Mouse (Mus musculus): Measurements from ENCODE around the gene Bzw2. TPM values are rescaled to one million over a fixed set of nuclear protein-coding genes. Genes with fewer than 3 reads are reported as not detected.
"Not testable (repeated sequence)": the region's sequence is repeated elsewhere in the genome, so short reads cannot be mapped to it uniquely, and the experiment has no call there.

Gene Bzw2
- polyA plus RNA-seq (2015; fragmentation: Nextera tagmentation; extraction: Ambion mirVana), result 157 and 163 TPM in 2 replicates

DNA sequence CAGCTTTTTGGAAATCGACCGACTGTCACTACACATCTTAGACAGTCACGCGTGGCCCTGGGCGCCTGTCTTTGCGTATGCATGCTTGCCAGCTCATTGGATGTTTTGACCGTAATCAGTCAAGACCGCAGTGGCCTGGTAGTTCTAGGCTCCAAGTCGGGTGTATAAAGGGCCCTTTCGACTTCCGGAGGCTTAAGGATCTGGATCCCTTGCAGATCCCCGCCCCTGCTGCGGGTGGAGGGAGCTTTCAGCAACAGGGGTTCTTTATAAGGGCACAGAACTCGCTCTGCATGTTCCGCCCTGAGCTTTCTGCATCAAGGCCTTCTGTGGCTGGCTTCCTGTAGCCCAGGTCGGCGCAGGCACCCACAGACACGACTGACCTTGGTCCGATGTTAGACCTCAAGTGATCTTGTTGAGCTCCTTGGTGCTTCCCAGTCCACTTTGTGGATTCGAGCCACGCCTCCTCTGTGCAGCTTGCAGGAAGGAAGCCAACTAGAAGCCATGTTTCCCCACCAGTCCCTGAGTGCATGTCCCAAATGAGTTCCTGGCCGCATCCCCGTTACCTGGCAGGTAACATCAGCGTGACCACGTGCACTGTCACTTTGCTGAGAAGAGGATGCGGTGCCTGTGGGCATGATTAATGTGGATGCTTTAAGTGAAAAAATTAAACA is at the start of gene Bzw2:
Bzw2 (minus strand) TSS at position 443 of the 671 bp plus-strand sequence.
- 1% methylated on average over 26 of the region's 26 CpGs for WGBS
- H3K9me3 ChIP-seq (replicated peaks; ENCODE audit: low read length), result no peaks in the 10 kb centered on the region
- no peak for TF ChIP-seq CTCF (IDR thresholded peaks at IDR 0.05; ENCODE audit: low read depth)
- peak within 1 kb of the TSS; percentile 91 for H3K4me2 ChIP-seq (ENCODE audit: low read length)
- peak within 1 kb of the TSS; percentile 86 for H3K4me3 ChIP-seq (replicated peaks; ENCODE audit: low read depth, low read length)
- ATAC-seq (replicated peaks; ENCODE audit: low FRiP score, low read depth) (peak; percentile 27), DNase-seq (ENCODE audit: low spot score) (peak; percentile 87)
- H3K27me3 ChIP-seq (ENCODE audit: insufficient read depth, low read length), result no peaks in the 10 kb centered on the region
- H3K4me1 ChIP-seq (replicated peaks; ENCODE audit: insufficient read depth, low read length), result peaks cover 8% of the 10 kb centered on the region; the same call in 1 of the 2 replicates
- H3K27ac ChIP-seq, result peak within 1 kb of the TSS; percentile 93
- H3K36me3 ChIP-seq (ENCODE audit: insufficient read depth, low read length), result no peaks in the 10 kb centered on the region
- peak within 1 kb of the TSS; percentile 81 for H3K9ac ChIP-seq (ENCODE audit: low read depth, low read length)

- no peaks in the 10 kb centered on the region for H3K27me3 ChIP-seq (ENCODE audit: insufficient read depth, low read length)
- TF ChIP-seq CTCF (IDR thresholded peaks at IDR 0.05; ENCODE audit: low read depth), result no peak
- H3K9ac ChIP-seq (ENCODE audit: low read depth, low read length), result no peak overlapping the region
- 41% methylated on average over 9 of the region's 9 CpGs for WGBS
- no peaks in the 10 kb centered on the region for H3K9me3 ChIP-seq (replicated peaks; ENCODE audit: low read length)
- no peak overlapping the region for H3K4me3 ChIP-seq (replicated peaks; ENCODE audit: low read depth, low read length)
- peak overlapping the region; percentile 6; the same call in 1 of the 2 replicates for H3K4me2 ChIP-seq (ENCODE audit: low read length)
- peak; percentile 88 for ATAC-seq (replicated peaks; ENCODE audit: low FRiP score, low read depth)
- no peak overlapping the region for H3K27ac ChIP-seq
- 0 out of 2 replicates have a peak, but pooled peaks cover 4% of the 10 kb centered on the region for H3K4me1 ChIP-seq (replicated peaks; ENCODE audit: insufficient read depth, low read length)
- H3K36me3 ChIP-seq (ENCODE audit: insufficient read depth, low read length), result no peaks in the 10 kb centered on the region
- peak; percentile 85 for DNase-seq (ENCODE audit: low spot score)
Observed at GRCm38 (mm10) chr12:36207072-36207799, 49.4 kb upstream of the Bzw2 start.

DNA sequence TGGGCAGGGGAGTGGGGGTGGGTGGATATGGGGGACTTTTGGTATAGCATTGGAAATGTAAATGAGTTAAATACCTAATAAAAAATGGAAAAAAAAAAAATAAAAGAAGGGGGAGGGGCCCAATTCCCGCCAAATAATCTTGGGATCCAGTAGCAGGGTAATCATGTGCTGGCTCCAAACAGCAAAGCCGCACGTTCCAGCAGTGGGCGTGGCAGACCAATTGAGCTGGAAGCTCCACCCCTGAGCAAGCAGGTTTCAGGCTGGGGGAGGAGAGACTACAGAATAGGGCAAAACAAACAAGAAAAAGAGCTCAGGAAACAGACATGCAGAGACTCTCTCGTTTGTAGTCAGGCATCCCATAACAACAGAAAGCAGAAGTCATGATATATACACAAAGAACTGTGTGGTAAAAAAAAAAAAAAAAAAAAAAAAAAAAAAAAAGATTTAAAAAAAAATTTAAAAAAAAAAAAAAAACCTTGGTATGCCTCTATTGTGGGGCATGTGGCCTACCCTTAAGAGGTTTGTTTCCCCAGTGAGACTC is 47.8 kb upstream of the Bzw2 start:
- not testable (repeated sequence) for H3K9ac ChIP-seq (ENCODE audit: low read depth, low read length); H3K4me1 ChIP-seq (replicated peaks; ENCODE audit: insufficient read depth, low read length); H3K36me3 ChIP-seq (ENCODE audit: insufficient read depth, low read length); H3K4me3 ChIP-seq (replicated peaks; ENCODE audit: low read depth, low read length); H3K9me3 ChIP-seq (replicated peaks; ENCODE audit: low read length); ATAC-seq (replicated peaks; ENCODE audit: low FRiP score, low read depth); H3K27me3 ChIP-seq (ENCODE audit: insufficient read depth, low read length); DNase-seq (ENCODE audit: low spot score); H3K27ac ChIP-seq; H3K4me2 ChIP-seq (ENCODE audit: low read length)
- WGBS, result 60% methylated on average over 5 of the region's 5 CpGs

DNA sequence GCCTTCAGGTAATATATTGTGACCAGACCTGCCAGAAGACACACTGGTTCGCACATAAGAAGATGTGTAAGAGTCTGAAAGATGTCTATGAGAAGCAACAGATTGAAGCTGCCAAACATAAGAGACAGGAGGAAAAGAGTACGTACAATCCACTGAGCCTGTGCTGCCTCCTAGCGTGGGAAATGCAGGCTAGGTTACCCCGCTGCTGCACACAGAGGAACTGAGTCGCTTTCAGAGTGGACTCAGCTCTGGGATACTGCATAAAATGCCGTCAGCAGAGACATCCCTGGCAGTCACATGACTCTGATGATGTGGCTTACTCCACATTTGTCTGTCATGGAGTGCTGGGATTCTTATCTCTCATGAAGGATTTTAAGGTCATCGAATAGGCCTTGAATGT is 37.1 kb upstream of the Bzw2 start:
- Histone ChIP-seq H3K27me3 (ENCODE audit: insufficient read depth, low read length) (no peaks in the 10 kb centered on the region), H3K4me3 (replicated peaks; ENCODE audit: low read depth, low read length) (no peak overlapping the region), H3K9ac (ENCODE audit: low read depth, low read length) (no peak overlapping the region), H3K4me2 (ENCODE audit: low read length) (no peak overlapping the region), H3K4me1 (replicated peaks; ENCODE audit: insufficient read depth, low read length) (no peaks in the 10 kb centered on the region), H3K9me3 (replicated peaks; ENCODE audit: low read length) (peaks cover 13% of the 10 kb centered on the region), H3K36me3 (ENCODE audit: insufficient read depth, low read length) (peaks cover 50% of the 10 kb centered on the region), H3K27ac (no peak overlapping the region)
- TF ChIP-seq CTCF (IDR thresholded peaks at IDR 0.05; ENCODE audit: low read depth), result no peak
- WGBS, result 93% methylated on average over 7 of the region's 7 CpGs
- no peak for ATAC-seq (replicated peaks; ENCODE audit: low FRiP score, low read depth)
- no peak for DNase-seq (ENCODE audit: low spot score)

- Histone ChIP-seq H3K9ac (ENCODE audit: low read depth, low read length) (no peak overlapping the region), H3K4me1 (replicated peaks; ENCODE audit: insufficient read depth, low read length) (no peaks in the 10 kb centered on the region), H3K36me3 (ENCODE audit: insufficient read depth, low read length) (peaks cover 37% of the 10 kb centered on the region), H3K4me3 (replicated peaks; ENCODE audit: low read depth, low read length) (no peak overlapping the region), H3K4me2 (ENCODE audit: low read length) (no peak overlapping the region), H3K27me3 (ENCODE audit: insufficient read depth, low read length) (no peaks in the 10 kb centered on the region), H3K27ac (no peak overlapping the region), H3K9me3 (replicated peaks; ENCODE audit: low read length) (no peaks in the 10 kb centered on the region)
- no peak for ATAC-seq (replicated peaks; ENCODE audit: low FRiP score, low read depth)
- WGBS, result 88% methylated on average over 5 of the region's 5 CpGs
- DNase-seq (ENCODE audit: low spot score), result no peak
- TF ChIP-seq CTCF (IDR thresholded peaks at IDR 0.05; ENCODE audit: low read depth), result no peak
Observed at GRCm38 (mm10) chr12:36190343-36190742, 32.5 kb upstream of the Bzw2 start.

GRCm38 (mm10) chr12:36189610-36190009 is 31.7 kb upstream of the Bzw2 start:
- H3K36me3 ChIP-seq (ENCODE audit: insufficient read depth, low read length), result peaks cover 30% of the 10 kb centered on the region
- no peak for DNase-seq (ENCODE audit: low spot score)
- H3K27me3 ChIP-seq (ENCODE audit: insufficient read depth, low read length), result no peaks in the 10 kb centered on the region
- no peak overlapping the region for H3K4me3 ChIP-seq (replicated peaks; ENCODE audit: low read depth, low read length)
- no peak overlapping the region for H3K27ac ChIP-seq
- no peak for TF ChIP-seq CTCF (IDR thresholded peaks at IDR 0.05; ENCODE audit: low read depth)
- no peak overlapping the region for H3K4me2 ChIP-seq (ENCODE audit: low read length)
- H3K4me1 ChIP-seq (replicated peaks; ENCODE audit: insufficient read depth, low read length), result no peaks in the 10 kb centered on the region
- no peaks in the 10 kb centered on the region for H3K9me3 ChIP-seq (replicated peaks; ENCODE audit: low read length)
- 81% methylated on average over 3 of the region's 3 CpGs for WGBS
- H3K9ac ChIP-seq (ENCODE audit: low read depth, low read length), result no peak overlapping the region
- no peak for ATAC-seq (replicated peaks; ENCODE audit: low FRiP score, low read depth)
